Mouse (Mus musculus): ENCODE data around the gene Snap23.

DNA sequence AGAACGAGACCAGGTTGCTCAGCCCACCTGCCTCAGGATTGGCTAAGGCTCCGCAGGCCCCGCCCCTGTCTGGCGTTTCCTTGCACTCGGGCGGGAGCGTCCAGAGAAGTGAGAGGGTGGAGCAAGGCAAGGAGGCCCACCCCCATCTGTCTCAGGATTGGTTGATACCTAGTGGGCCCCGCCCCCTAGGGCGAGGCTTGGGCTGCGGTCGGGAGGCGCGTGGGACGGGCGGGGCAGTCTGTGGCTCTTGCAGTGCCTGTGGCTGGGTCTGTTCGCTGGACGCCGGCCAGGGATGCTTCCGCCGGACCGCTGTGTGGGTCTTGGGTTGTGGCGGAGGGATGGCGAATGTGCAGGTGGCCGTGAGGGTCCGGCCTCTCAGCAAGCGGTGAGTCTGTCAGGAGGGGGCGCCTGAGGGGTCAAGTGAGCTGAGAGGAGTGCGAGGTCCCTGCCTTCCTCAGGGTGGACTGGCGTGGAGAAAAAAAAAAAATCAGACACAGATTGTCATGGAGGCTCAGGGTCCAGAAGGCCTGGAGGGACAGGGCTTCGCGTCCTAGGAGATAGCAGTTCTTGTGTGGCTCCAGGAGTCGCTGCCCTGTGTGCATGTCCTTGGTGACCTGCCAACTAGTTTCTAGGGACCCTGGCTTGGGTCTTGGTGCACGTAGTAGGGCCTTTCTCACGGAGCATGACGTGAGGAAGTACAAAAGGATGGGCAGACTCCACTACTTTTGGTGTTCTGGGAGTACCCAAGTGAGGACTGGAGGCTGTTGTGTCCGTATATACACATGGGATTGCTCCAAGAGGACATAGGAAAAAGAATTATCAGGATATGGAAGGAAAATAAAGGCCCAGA is 61.6 kb downstream of the Snap23 start, which contains the start of gene Stard9:
- peak; percentile 30; the same call in 1 of the 2 replicates for TF ChIP-seq CTCF (IDR thresholded peaks at IDR 0.05; ENCODE audit: low read depth)
- no peak for TF ChIP-seq EP300 (optimal IDR thresholded peaks at IDR 0.05)
